Mouse (Mus musculus): ENCODE results near the gene Erbin.

Gene Erbin

DNA sequence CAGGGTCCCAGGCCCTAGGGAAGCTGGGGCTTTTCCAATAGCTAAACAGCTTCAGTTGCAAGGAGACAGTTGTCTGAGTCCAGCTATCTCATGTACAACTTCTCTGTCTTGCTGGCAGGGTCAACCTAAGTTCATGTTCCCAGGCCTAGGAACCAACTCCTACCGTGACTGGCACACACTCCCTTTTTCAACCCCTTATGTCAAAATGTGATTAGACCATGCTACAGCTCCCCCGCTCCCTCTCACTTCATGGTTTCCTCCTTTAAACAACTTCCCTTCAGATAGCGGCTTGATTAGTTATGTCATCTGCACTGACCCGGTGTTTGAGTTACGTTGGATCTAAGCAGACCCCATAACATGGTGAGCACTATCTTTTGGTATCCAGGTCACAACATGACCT is 112.8 kb downstream of the Erbin start:
- ATAC-seq (ENCODE audit: low TSS enrichment) = no peak

DNA sequence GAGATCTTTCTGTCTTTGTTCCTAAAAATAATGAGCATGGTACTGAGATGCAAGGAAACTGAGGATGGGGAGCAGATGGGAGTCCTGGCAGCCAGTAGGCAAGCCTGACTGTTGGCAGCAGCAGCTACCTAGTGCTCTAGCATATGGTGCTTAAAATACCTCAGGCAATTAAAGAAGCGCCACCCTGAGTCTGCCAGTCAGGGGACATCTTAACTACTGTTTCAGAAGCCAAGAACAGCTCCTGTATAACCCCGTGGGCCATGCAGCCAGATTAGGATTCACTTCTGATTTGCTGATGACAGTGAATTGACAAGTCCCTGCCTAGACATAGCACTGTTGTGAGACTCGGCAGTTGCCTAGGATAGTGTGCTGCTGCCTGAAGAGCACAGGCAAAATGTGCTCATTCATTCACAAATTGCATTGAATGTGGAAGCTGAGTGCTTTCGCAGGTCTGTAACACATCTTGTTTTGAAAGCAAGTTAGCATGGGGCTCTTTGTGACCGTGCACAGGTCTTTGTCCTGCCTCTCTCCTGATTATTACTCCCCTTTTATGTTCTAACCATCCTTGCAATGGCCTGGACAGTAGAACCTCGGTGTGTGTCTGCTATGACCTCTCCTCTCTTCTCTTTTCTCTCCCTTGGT is 114.0 kb downstream of the Erbin start:
- peak; percentile 98 for ATAC-seq (ENCODE audit: low TSS enrichment)

DNA sequence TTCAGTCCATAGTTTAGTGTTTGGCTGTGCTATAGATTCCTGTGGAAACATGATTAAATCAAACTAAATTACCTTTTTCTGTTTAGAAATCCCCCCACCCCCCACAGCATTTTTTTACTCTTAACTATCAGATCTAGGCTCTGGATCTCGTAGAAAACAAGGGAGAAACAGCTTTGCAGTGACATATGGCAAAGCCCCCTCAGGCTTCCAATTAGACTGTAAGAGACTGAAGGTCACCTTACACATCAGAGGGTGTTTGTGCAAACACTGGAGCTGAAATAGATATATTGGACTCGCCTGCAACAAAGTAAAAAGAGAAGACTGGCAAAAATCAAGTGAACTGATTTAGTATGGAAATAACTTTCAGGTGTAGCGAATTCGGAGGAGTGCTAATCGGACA is 116.6 kb downstream of the Erbin start:
- no peak for ATAC-seq (ENCODE audit: low TSS enrichment)

DNA sequence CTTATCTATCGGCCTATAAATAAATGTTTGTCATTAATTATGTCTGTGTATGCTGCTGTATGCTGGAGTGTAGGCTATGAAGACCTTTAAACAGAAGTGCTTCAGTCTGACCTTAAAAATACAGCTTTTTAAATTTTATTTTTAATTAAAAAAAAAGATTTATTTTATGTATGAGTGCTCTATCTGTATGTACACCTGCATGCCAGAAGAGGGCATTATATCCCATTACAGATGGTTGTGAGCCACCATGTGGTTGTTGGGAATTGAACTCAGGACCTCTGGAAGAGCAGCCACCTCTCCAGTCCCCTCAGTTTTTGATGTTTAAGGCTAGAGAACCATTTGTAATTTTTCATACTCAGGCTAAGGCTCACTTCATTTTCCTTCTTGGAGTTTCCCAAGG is 119.3 kb downstream of the Erbin start:
- ATAC-seq (ENCODE audit: low TSS enrichment) = no peak

DNA sequence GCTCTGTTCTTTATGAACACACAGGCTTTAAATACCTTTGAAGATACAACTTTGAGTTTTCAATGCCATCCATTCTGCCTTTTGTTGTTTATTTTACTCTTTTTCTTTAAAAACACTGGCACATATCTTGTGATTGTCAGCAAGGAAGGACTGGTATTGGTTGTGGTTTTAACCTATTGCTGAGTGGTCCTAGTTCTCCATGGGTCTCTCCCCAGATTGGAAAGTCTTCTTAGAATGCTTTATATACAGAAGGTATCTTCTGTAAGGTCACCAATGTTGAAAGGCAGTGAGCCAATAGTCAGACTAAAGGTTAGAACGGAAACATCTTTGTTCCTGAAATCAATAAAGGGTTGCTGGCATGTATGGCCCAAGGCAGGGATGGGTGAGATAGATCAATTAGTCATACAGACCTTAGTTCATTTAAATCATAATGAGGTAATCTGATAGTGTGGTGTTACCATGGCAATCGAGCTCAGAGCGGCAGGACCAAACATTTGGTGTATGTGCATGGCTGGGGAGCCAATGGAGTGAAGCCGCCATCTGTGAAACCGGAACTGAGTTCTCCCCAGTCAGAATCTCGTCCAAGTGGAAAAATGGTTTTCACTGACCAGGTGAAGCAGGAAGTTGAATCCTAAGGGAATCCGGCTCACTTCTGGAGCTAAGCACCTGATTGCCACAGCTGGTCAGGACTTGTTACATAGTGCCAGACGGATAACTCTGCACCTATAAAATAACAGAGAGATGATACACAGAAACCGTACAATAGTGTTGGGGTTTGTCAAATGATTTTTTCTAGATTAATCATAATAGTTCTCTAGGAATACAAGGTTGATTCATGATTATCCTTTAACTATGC is 125.4 kb downstream of the Erbin start:
- no peak for ATAC-seq (ENCODE audit: low TSS enrichment)

DNA sequence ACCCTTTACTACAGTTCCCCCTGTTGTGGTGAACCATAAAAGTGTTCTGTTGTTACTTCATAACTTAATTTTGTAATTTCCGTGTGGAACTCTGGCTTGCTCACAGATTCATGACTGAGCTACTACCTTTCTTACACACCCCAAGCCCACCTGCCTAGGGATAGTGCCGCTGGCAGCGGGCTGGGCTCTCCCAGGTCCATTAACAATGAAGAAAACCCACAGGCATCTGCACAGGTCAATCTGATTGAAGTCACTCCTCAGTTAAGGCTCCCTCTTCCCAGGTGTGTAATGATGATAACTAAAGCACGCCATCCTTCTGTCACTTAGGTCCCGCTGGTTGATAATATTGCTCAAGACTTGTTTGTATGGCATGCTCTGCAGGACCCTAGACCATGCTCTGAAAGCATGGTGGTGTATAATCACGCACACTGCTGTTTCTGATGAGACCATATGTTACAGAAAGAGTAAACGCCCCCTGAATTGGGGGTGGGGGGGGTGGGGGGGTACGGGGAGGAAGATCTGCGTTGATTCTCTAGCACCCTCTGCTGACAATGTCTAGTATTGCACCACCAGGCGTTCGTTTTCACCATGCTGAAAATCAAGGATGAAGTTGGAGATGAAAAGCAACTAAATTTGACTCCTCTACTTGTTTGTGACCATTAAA is 140.3 kb downstream of the Erbin start:
- ATAC-seq (ENCODE audit: low TSS enrichment) = no peak

DNA sequence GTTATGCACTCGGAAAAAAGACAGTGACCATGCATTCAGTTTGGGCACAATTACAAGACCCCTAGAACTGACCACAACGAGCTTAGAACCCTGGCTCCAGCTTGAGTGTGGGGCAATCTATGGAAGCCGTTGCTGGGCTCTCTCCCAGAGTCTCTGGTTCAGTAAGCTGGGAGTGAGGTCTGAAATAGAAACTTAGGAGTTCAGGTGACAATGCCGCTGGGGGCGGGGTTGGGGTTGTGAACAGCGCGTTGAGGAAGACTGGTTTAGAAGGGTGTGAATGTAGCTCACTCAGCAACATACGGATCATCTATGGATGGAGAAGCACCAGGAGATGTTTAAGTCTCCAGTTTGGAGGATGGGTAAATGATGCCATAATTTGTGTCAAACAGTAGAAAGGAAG is 143.2 kb downstream of the Erbin start:
- ATAC-seq (ENCODE audit: low TSS enrichment) = no peak

DNA sequence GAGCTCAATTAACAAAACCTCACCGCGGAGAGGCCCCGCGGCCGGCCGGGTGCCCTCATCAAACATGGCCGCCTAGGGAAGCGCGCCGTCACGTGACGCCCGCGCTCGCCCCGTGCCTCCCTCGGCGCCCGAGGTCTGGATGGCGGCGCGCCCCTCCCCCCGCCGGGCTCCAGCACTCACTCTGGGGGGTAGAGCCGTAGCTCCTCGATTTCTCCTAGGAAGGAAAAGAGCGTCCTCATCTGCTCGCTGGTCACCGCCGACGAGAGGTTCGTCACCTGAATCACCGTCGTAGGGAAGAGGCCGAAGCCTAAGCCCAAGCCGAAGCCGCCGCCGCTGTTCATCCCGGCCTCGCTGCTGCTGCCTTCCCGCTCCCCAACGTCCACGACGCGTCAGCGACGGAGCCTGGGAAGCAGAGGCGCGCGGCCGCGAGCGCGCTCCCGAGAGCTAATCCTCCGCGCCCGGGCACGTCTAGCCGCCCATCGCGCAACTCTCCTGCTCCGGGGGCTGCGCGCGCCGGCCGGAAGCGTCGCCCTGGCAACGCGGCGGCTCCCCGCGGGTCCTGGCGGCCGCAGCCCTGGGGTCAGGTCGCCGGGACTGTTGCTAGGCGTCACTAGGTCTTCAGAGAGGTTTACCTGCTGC is 146.1 kb downstream of the Erbin start, which contains the start of gene Srek1:
TSS of gene Srek1 (minus strand) at position 490 of the 639 bp plus-strand sequence.
- peak; percentile 92 for ATAC-seq (ENCODE audit: low TSS enrichment)

DNA sequence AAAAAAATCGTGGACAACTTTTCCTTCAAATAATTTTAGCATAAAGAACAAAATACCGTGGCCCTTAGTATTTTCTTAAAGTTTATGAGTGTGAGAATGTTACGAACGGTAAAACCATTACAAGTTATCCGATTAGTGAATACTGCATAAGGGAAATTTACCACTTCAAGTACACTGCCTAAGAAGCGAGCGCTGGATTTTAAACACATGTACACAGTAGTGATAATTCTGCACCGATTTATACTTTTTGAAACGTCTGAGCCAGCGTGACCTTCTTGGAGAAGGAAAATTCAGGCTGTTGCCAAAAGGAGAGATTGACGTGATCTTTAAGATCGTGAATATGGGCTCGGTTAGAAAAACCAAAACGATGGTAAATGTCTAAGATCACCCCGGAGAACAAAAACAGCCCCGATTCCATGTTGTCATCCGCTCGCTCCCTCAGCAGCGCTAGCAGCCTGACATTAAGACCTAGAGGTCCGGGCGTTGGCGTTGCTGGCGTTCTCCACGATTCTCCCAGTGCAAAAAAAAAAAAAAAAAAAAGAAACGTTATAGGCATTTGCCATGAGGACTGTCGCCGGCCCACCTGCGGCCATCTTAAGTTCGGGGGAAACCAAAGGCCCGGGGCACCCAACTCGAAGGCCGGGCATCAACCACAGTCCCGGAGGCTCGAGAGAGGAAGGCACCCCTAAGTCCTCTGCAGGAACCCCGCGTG is 146.8 kb downstream of the Erbin start:
- ATAC-seq (ENCODE audit: low TSS enrichment) = peak; percentile 50

DNA sequence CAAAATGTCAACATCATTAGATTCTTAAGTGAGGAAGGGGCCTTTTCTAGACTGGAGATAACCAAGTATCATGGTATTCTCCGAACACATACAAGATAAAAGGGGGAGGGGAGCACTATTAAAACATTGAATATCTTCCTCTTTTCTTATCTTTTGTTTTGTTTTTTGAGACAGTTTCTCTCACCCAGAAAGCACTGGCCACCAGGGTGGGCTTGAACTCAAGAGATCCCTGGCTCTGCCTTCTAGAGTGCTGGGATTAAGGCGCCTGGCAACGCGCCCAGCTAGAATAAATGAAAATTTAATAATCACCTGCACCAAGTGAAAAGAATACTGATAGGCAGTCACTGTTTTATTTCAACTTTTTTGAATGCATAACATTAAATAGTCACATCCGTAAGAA is 147.4 kb downstream of the Erbin start:
- no peak for ATAC-seq (ENCODE audit: low TSS enrichment)

DNA sequence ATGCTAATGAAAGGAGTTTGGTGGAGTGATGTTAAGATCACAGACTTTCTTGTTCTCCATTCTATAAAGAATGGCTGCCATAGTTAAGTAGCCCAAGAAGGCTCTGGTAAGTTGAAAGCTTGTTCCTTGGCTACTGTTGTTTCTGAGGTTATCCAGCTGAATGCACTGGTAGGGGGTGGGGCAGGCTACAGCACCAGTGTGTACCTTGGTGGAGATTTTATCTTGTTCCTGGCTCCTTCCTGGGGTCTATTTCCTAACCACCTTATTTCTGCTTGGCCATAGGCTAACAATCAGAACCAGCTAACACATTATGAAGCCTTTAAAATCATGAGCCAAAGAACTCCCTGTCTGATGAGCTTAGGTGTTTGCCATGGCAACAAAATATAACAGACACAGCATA is 149.5 kb downstream of the Erbin start:
- ATAC-seq (ENCODE audit: low TSS enrichment) = no peak
